13 mouse cellular contexts compared by ENCODE assay signal in genomic region chr4:143231790-143232422, GRCm38 (mm10). TPM values are rescaled to one million over a fixed set of nuclear protein-coding genes. Genes with fewer than 3 reads are reported as not detected.
DNase-seq lines count a peak whose midpoint lies in the region; ATAC-seq lines count a peak whose summit lies in the region.
"Had no signal": no experiment of that assay in that cellular context is flagged by ENCODE, and none has a peak within 500 bp of the region (broad histone marks: within the 10 kb centered on the region; RNA-seq: fewer than 3 reads in every experiment).

No protein-coding gene starts in this region.

- H3K4me3 ChIP-seq in hindbrain, embryonic 11.5 days (ENCODE audit: low read depth, low read length) = no peak overlapping the region
- no peak overlapping the region for H3K4me3 ChIP-seq in hindbrain, embryonic 12.5 days
- H3K4me3 ChIP-seq in midbrain, embryonic 13.5 days (replicated peaks) = no peak overlapping the region
- H3K4me3 ChIP-seq in midbrain, embryonic 10.5 days = no peak overlapping the region
- no peak overlapping the region for H3K4me3 ChIP-seq in limb, embryonic 12.5 days (replicated peaks)
- H3K4me3 ChIP-seq: heart, embryonic 10.5 days had no signal

- DNase-seq in hindbrain, embryonic 11.5 days (ENCODE audit: low spot score) = no peak
- DNase-seq in midbrain, embryonic 10.5 days (ENCODE audit: low spot score) = no peak
- no peak for DNase-seq in cerebellum, postnatal 10 days
- DNase-seq: cerebellum, postnatal 14 days; kidney, postnatal 25 days; lung, postnatal 14 days; right cerebral cortex, adult 18-20 months; thymus, postnatal 25 days had no signal

- H3K4me2 ChIP-seq in hindbrain, embryonic 11.5 days (replicated peaks; ENCODE audit: low read depth, low read length) = no peak overlapping the region
- no peak overlapping the region for H3K4me2 ChIP-seq in hindbrain, embryonic 12.5 days (replicated peaks)
- no peak overlapping the region for H3K4me2 ChIP-seq in midbrain, embryonic 13.5 days (replicated peaks)
- no peak overlapping the region for H3K4me2 ChIP-seq in limb, embryonic 12.5 days

- no peaks in the 10 kb centered on the region for H3K36me3 ChIP-seq in hindbrain, embryonic 11.5 days (ENCODE audit: control insufficient read depth, insufficient read depth, low read length)
- H3K36me3 ChIP-seq in hindbrain, embryonic 12.5 days = no peaks in the 10 kb centered on the region
- H3K36me3 ChIP-seq in midbrain, embryonic 13.5 days = no peaks in the 10 kb centered on the region
- no peaks in the 10 kb centered on the region for H3K36me3 ChIP-seq in midbrain, embryonic 10.5 days
- H3K36me3 ChIP-seq in limb, embryonic 12.5 days = no peaks in the 10 kb centered on the region
- H3K36me3 ChIP-seq: heart, embryonic 10.5 days had no signal

- 94% methylated on average over 10 of the region's 10 CpGs for WGBS in hindbrain, embryonic 11.5 days
- 95% methylated on average over 10 of the region's 10 CpGs for WGBS in hindbrain, embryonic 12.5 days
- 93% methylated on average over 10 of the region's 10 CpGs for WGBS in midbrain, embryonic 13.5 days
- 93% methylated on average over 10 of the region's 10 CpGs for WGBS in midbrain, embryonic 10.5 days
- 83% methylated on average over 10 of the region's 10 CpGs for WGBS in limb, embryonic 12.5 days

- H3K27ac ChIP-seq in hindbrain, embryonic 11.5 days (ENCODE audit: low read depth, low read length) = no peak overlapping the region
- H3K27ac ChIP-seq in hindbrain, embryonic 12.5 days = no peak overlapping the region
- H3K27ac ChIP-seq in midbrain, embryonic 13.5 days = no peak overlapping the region
- no peak overlapping the region for H3K27ac ChIP-seq in midbrain, embryonic 10.5 days (replicated peaks)
- H3K27ac ChIP-seq in limb, embryonic 12.5 days = peak overlapping the region; percentile 72
- H3K27ac ChIP-seq: heart, embryonic 10.5 days had no signal

- no peaks in the 10 kb centered on the region for H3K9me3 ChIP-seq in hindbrain, embryonic 11.5 days (ENCODE audit: control insufficient read depth, low read length)
- H3K9me3 ChIP-seq in hindbrain, embryonic 12.5 days (replicated peaks) = peaks cover 6% of the 10 kb centered on the region
- H3K9me3 ChIP-seq in midbrain, embryonic 13.5 days = no peaks in the 10 kb centered on the region
- peaks cover 7% of the 10 kb centered on the region for H3K9me3 ChIP-seq in midbrain, embryonic 10.5 days (replicated peaks)
- H3K9me3 ChIP-seq in limb, embryonic 12.5 days = peaks cover 10% of the 10 kb centered on the region
- H3K9me3 ChIP-seq: heart, embryonic 10.5 days had no signal

- peak; percentile 63; the same call in 1 of the 2 replicates for ATAC-seq in hindbrain, embryonic 11.5 days (ENCODE audit: low FRiP score)
- no peak for ATAC-seq in hindbrain, embryonic 12.5 days (ENCODE audit: low FRiP score)
- ATAC-seq in midbrain, embryonic 13.5 days = peak; percentile 73; the same call in 1 of the 2 replicates
- ATAC-seq in limb, embryonic 12.5 days (ENCODE audit: insufficient number of reproducible peaks, insufficient read depth, low FRiP score, low TSS enrichment, low read depth) = peak; percentile 68
- ATAC-seq in frontal cortex, adult (ENCODE audit: low TSS enrichment) = no peak

- no peaks in the 10 kb centered on the region for H3K4me1 ChIP-seq in hindbrain, embryonic 11.5 days (replicated peaks; ENCODE audit: control insufficient read depth, insufficient read depth, low read length)
- no peaks in the 10 kb centered on the region for H3K4me1 ChIP-seq in hindbrain, embryonic 12.5 days
- no peaks in the 10 kb centered on the region for H3K4me1 ChIP-seq in midbrain, embryonic 13.5 days (replicated peaks)
- no peaks in the 10 kb centered on the region for H3K4me1 ChIP-seq in midbrain, embryonic 10.5 days
- H3K4me1 ChIP-seq in limb, embryonic 12.5 days (replicated peaks) = peaks cover 10% of the 10 kb centered on the region

- H3K27me3 ChIP-seq in hindbrain, embryonic 11.5 days (ENCODE audit: control insufficient read depth, insufficient read depth, low read length) = no peaks in the 10 kb centered on the region
- H3K27me3 ChIP-seq in hindbrain, embryonic 12.5 days = no peaks in the 10 kb centered on the region
- H3K27me3 ChIP-seq in midbrain, embryonic 13.5 days = no peaks in the 10 kb centered on the region
- no peaks in the 10 kb centered on the region for H3K27me3 ChIP-seq in midbrain, embryonic 10.5 days (ENCODE audit: low read depth, poor library complexity, severe bottlenecking)
- H3K27me3 ChIP-seq in limb, embryonic 12.5 days = no peaks in the 10 kb centered on the region

- no peak overlapping the region for H3K9ac ChIP-seq in hindbrain, embryonic 11.5 days (ENCODE audit: low read depth, low read length)
- H3K9ac ChIP-seq in hindbrain, embryonic 12.5 days = no peak overlapping the region
- H3K9ac ChIP-seq in midbrain, embryonic 13.5 days (replicated peaks) = no peak overlapping the region
- H3K9ac ChIP-seq in limb, embryonic 12.5 days (replicated peaks) = no peak overlapping the region

RNA-seq across cellular contexts. Expression of gene Prdm2, which starts 19.1 kb away (rescaled TPM):
- 16.5 and 20.7 TPM in 2 replicates for polyA plus RNA-seq in hindbrain, embryonic 11.5 days (2014; fragmentation: Nextera tagmentation; extraction: Ambion mirVana)
- 20.2 and 22.3 TPM in 2 replicates for polyA plus RNA-seq in hindbrain, embryonic 12.5 days (2016; fragmentation: Nextera tagmentation; extraction: Ambion mirVana)
- 18.3 and 21.2 TPM in 2 replicates for polyA plus RNA-seq in midbrain, embryonic 13.5 days (2015; fragmentation: Nextera tagmentation; extraction: Ambion mirVana)
- 14.2 and 16.6 TPM in 2 replicates for polyA plus RNA-seq in midbrain, embryonic 10.5 days (2016; fragmentation: Nextera tagmentation; extraction: Ambion mirVana)
- polyA plus RNA-seq in limb, embryonic 12.5 days (2016; fragmentation: Nextera tagmentation; extraction: Ambion mirVana) = 16.2 and 19.0 TPM in 2 replicates

Comparison
In these comparisons a context has a peak if more than half of its experiments do, and no peak if none do; other contexts are left out.
1. ATAC-seq: peak in hindbrain, embryonic 11.5 days (single experiment), midbrain, embryonic 13.5 days (single experiment) and limb, embryonic 12.5 days (single experiment); none in hindbrain, embryonic 12.5 days (single experiment) and frontal cortex, adult (single experiment).